Mouse (Mus musculus): ENCODE measurements around the gene Fam107b. TPM values are rescaled to one million over a fixed set of nuclear protein-coding genes. Genes with fewer than 3 reads are reported as not detected.

Fam107b gene
- 38.1 and 38.3 TPM in 2 replicates for polyA plus RNA-seq (2015; fragmentation: Nextera tagmentation; extraction: Ambion mirVana)

DNA sequence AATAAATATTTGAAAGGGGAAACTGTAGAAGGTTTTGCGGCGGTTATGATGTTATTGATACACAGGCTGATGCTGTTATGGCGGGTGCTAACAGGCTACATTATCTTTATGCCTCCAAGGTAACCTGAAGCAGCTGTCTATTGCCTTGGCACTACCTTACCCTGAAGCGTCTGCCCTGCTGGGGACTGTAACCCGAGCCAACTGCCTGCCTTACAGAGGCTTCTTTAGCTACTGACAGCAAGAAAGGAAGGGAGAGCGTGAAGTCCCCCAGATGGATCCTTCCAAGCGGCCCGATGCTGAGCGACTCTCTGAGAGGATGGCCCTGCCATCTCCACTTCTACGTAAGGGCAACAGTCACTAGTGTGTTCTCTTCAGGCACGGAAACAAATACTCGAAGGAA, at the start of gene Fam107b:
TSS of gene Fam107b (plus strand) at position 303 of the 400 bp plus-strand sequence.
- Histone ChIP-seq H3K27me3 (no peaks in the 10 kb centered on the region), H3K9ac (no peak within 1 kb of the TSS), H3K4me3 (no peak within 1 kb of the TSS), H3K9me3 (no peaks in the 10 kb centered on the region), H3K27ac (no peak within 1 kb of the TSS), H3K36me3 (no peaks in the 10 kb centered on the region), H3K4me2 (no peak within 1 kb of the TSS), H3K4me1 (no peaks in the 10 kb centered on the region)
- no peak for ATAC-seq (ENCODE audit: insufficient number of reproducible peaks, low FRiP score, low TSS enrichment, low read depth)
- 63% methylated on average over 12 of the region's 12 CpGs for WGBS

- no peak for ATAC-seq (ENCODE audit: insufficient number of reproducible peaks, low FRiP score, low TSS enrichment, low read depth)
- H3K4me1 ChIP-seq: no peaks in the 10 kb centered on the region
- H3K9ac ChIP-seq: no peak overlapping the region
- WGBS: 73% methylated on average over 4 of the region's 4 CpGs
- H3K4me2 ChIP-seq: no peak overlapping the region
- no peak overlapping the region for H3K27ac ChIP-seq
- no peaks in the 10 kb centered on the region for H3K9me3 ChIP-seq
- no peaks in the 10 kb centered on the region for H3K27me3 ChIP-seq
- H3K36me3 ChIP-seq: no peaks in the 10 kb centered on the region
- H3K4me3 ChIP-seq: no peak overlapping the region
Observed at GRCm38 (mm10) chr2:3522558-3522957, 47.7 kb upstream of the Fam107b start.

DNA sequence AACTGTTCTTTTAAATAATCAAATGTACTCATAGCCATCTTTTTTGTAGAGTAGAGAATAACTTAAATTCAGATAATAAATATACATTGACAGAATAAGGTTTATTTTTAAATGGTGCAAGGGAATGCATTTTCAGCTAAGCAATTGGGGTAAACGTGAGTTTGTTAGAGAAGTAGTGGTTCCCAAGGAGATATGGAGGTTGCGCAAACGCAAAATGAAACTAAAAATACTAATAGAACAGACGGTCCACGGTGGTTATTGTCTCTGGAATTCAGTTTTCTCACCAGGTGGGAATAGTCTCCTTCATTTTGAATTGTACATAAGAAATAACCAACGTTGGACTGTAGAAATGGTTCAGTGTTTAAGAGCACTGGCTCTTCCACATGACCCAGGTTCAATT, 44.0 kb upstream of the Fam107b start:
- Histone ChIP-seq H3K36me3 (no peaks in the 10 kb centered on the region), H3K27ac (no peak overlapping the region), H3K9ac (no peak overlapping the region), H3K4me3 (no peak overlapping the region), H3K27me3 (no peaks in the 10 kb centered on the region), H3K4me1 (no peaks in the 10 kb centered on the region), H3K4me2 (no peak overlapping the region), H3K9me3 (no peaks in the 10 kb centered on the region)
- 79% methylated on average over 6 of the region's 6 CpGs for whole genome bisulfite sequencing
- no peak for ATAC-seq (ENCODE audit: insufficient number of reproducible peaks, low FRiP score, low TSS enrichment, low read depth)

DNA sequence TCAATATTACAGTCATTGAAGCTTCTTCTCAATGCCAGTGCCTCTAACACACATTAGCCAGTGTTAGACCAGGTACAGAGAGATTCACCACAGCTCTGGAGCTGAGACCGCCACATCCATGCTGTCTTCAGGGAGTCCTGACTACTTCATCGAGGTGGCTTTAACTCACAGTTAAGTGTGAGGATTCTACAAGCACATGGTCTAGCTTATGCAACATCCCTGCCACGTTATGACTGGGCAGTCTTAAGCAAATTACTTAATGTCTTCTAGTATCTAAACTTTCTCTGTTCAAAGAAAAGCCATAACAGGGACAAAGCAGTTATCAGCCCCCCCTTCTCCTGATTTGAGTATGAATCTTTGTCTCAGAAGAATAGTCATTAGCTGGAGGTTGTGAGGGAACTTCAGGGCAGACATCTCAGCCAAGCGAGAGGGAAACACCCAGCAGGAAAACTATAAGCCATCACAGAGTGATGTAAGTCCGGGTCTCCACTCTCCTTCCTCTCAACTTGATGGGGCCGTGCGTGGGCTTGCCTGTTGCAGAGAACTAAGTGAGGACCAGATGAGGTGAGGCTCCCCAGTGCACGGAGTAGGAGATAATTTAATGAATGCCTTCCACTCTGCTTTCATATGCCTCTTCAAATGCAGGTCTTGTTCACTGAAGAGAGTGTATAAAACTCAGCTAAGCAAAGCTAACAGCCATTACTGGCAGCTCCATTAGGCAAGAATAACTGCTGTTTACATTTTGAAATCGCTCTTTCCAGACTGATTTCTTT, 28.8 kb upstream of the Fam107b start:
- no peak overlapping the region for H3K27ac ChIP-seq
- H3K4me2 ChIP-seq: no peak overlapping the region
- H3K4me1 ChIP-seq: no peaks in the 10 kb centered on the region
- H3K4me3 ChIP-seq: no peak overlapping the region
- 61% methylated on average over 9 of the region's 9 CpGs for WGBS
- no peaks in the 10 kb centered on the region for H3K36me3 ChIP-seq
- H3K27me3 ChIP-seq: no peaks in the 10 kb centered on the region
- H3K9me3 ChIP-seq: no peaks in the 10 kb centered on the region
- no peak overlapping the region for H3K9ac ChIP-seq
- no peak for ATAC-seq (ENCODE audit: insufficient number of reproducible peaks, low FRiP score, low TSS enrichment, low read depth)

DNA sequence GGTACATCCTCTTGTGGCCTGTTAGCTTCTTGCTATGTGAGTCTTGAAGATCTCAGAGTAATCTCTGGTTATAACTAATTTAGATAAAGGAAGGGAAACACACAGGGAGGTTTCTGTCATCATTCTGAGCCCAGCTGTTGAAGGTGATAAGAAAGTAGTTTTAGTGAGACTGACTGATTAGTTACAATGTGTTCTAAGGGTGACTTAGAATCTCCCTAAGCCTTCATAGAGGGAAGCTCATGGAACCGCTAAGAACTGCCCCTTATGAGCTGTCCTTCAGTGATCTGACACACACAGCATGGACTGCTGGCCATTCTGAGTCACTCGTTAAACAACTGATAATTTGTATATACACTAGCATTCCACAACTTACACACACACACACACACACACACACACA, 24.2 kb upstream of the Fam107b start:
- no peaks in the 10 kb centered on the region for H3K36me3 ChIP-seq
- H3K4me2 ChIP-seq: no peak overlapping the region
- ATAC-seq (ENCODE audit: insufficient number of reproducible peaks, low FRiP score, low TSS enrichment, low read depth): no peak
- no peak overlapping the region for H3K27ac ChIP-seq
- WGBS: 63% methylated on average over 2 of the region's 2 CpGs
- no peaks in the 10 kb centered on the region for H3K9me3 ChIP-seq
- H3K4me3 ChIP-seq: no peak overlapping the region
- no peak overlapping the region for H3K9ac ChIP-seq
- H3K27me3 ChIP-seq: no peaks in the 10 kb centered on the region
- no peaks in the 10 kb centered on the region for H3K4me1 ChIP-seq

DNA sequence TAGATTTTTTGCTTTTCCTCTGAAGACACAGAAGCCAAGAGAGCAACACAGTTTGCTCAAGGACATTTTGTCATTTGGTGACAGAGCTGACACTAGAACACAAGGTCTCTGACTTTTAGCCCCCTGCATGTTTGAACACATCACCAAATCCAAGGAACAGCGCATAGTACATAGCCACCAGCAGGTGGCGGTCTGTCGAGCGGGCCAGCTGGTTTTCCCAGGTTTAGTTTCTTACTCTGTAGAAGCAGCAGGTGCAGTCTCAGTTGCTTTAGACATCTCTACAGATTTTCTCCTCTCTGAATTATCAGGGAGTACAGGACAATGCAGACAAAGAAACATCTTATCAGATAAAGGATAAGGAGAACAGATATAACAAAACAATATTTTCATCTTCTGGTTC, 23.7 kb upstream of the Fam107b start:
- under 1% methylated on average over 4 of the region's 4 CpGs for WGBS
- no peak overlapping the region for H3K4me2 ChIP-seq
- H3K27ac ChIP-seq: no peak overlapping the region
- H3K27me3 ChIP-seq: no peaks in the 10 kb centered on the region
- H3K36me3 ChIP-seq: no peaks in the 10 kb centered on the region
- no peak overlapping the region for H3K9ac ChIP-seq
- no peaks in the 10 kb centered on the region for H3K9me3 ChIP-seq
- H3K4me1 ChIP-seq: no peaks in the 10 kb centered on the region
- H3K4me3 ChIP-seq: no peak overlapping the region
- no peak for ATAC-seq (ENCODE audit: insufficient number of reproducible peaks, low FRiP score, low TSS enrichment, low read depth)

GRCm38 (mm10) chr2:3570606-3571005, 318 bp downstream of the Fam107b start:
- Histone ChIP-seq H3K4me1 (no peaks in the 10 kb centered on the region), H3K9ac (no peak overlapping the region), H3K36me3 (no peaks in the 10 kb centered on the region), H3K4me2 (no peak overlapping the region), H3K27ac (no peak overlapping the region), H3K9me3 (no peaks in the 10 kb centered on the region), H3K4me3 (no peak overlapping the region), H3K27me3 (no peaks in the 10 kb centered on the region)
- no peak for ATAC-seq (ENCODE audit: insufficient number of reproducible peaks, low FRiP score, low TSS enrichment, low read depth)
- 79% methylated on average over 11 of the region's 11 CpGs for WGBS

- no peaks in the 10 kb centered on the region for H3K27me3 ChIP-seq
Observed at GRCm38 (mm10) chr2:3573883-3574282, 3.6 kb downstream of the Fam107b start.

DNA sequence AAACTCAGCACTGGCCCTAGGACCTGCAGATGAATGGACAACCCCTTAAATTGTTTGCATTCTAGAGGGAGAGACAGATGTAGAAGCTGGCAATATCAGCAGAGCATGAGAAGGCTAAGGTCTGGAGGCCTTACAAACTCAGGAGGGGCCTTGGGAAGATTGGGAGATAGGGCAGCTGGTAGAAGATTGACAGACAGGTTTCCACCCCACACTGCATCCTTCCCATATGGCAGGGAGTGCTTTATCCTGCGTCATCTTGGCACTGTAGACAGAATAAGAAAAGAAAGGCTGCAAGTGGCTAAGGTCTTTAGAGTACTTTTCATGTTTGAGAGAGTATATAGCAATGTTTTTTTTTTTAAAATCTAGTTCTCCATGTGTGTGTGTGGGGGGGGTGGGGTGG, 4.9 kb downstream of the Fam107b start:
- Histone ChIP-seq H3K9me3 (no peaks in the 10 kb centered on the region), H3K4me1 (peaks cover 11% of the 10 kb centered on the region), H3K27ac (no peak overlapping the region), H3K9ac (no peak overlapping the region), H3K36me3 (no peaks in the 10 kb centered on the region), H3K27me3 (no peaks in the 10 kb centered on the region), H3K4me3 (no peak overlapping the region), H3K4me2 (no peak overlapping the region)
- no peak for ATAC-seq (ENCODE audit: insufficient number of reproducible peaks, low FRiP score, low TSS enrichment, low read depth)
- 88% methylated on average over 1 of the region's 1 CpGs for WGBS

More at GRCm38 (mm10) chr2:3573883-3574282, 3.6 kb downstream of the Fam107b start:
- H3K9me3 ChIP-seq: no peaks in the 10 kb centered on the region
- H3K36me3 ChIP-seq: no peaks in the 10 kb centered on the region
- no peak overlapping the region for H3K9ac ChIP-seq
- no peak overlapping the region for H3K4me3 ChIP-seq
- WGBS: 76% methylated on average over 7 of the region's 7 CpGs
- no peak overlapping the region for H3K4me2 ChIP-seq
- peaks cover 6% of the 10 kb centered on the region for H3K4me1 ChIP-seq
- H3K27ac ChIP-seq: no peak overlapping the region
- no peak for ATAC-seq (ENCODE audit: insufficient number of reproducible peaks, low FRiP score, low TSS enrichment, low read depth)

DNA sequence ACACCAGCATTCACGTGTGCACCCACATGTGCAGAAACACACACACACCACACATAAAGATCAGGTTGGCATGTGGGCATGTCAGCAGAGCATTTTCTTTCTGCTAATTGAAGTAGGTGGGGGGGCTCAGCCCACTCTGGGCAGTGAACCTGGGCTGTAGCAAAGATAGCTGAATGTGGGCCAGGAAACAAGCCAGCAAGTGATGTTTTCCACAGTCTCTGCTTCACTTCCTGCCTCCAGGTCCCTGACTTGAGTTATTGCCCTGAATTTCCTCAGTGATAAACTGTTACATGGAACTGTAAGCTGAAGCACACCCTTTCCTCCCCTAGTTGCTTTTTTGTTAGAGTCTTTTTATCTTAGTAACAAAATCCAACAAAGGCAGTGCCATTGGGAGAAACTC, 6.1 kb downstream of the Fam107b start:
- no peak for ATAC-seq (ENCODE audit: insufficient number of reproducible peaks, low FRiP score, low TSS enrichment, low read depth)
- WGBS: 70% methylated on average over 1 of the region's 1 CpGs

DNA sequence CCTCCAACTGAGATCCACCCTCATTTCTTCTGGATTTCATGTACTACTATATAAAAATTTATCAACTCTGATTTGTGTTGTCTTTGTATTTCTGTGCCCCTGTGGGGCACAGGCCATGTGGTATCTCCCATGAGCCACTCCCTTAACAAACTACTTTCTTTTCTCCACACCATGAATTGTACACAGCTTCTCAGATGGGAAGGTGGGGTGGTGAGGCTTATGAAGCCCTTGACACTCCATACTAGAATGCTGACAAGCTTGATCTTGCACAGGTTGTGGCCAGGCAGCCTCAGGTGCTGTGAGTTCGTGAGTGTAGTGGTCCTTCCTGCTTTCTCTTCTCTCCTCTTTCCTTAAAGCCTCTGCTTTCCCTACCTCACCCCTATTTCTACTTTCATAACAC, 6.9 kb downstream of the Fam107b start:
- H3K27me3 ChIP-seq: no peaks in the 10 kb centered on the region
- H3K9ac ChIP-seq: no peak overlapping the region
- no peaks in the 10 kb centered on the region for H3K9me3 ChIP-seq
- no peak overlapping the region for H3K27ac ChIP-seq
- no peak overlapping the region for H3K4me2 ChIP-seq
- no peak for ATAC-seq (ENCODE audit: insufficient number of reproducible peaks, low FRiP score, low TSS enrichment, low read depth)
- H3K4me1 ChIP-seq: peaks cover 11% of the 10 kb centered on the region
- H3K36me3 ChIP-seq: no peaks in the 10 kb centered on the region
- H3K4me3 ChIP-seq: no peak overlapping the region
- WGBS: 68% methylated on average over 1 of the region's 1 CpGs

More for the DNA sequence above, 6.1 kb downstream of the Fam107b start:
- Histone ChIP-seq H3K27ac (no peak overlapping the region), H3K9ac (no peak overlapping the region), H3K36me3 (no peaks in the 10 kb centered on the region), H3K27me3 (no peaks in the 10 kb centered on the region), H3K4me3 (no peak overlapping the region), H3K4me1 (peaks cover 11% of the 10 kb centered on the region), H3K9me3 (no peaks in the 10 kb centered on the region), H3K4me2 (no peak overlapping the region)

GRCm38 (mm10) chr2:3578180-3578902, 8.1 kb downstream of the Fam107b start:
- Histone ChIP-seq H3K9me3 (no peaks in the 10 kb centered on the region), H3K27me3 (no peaks in the 10 kb centered on the region), H3K4me3 (no peak overlapping the region), H3K9ac (no peak overlapping the region), H3K36me3 (no peaks in the 10 kb centered on the region), H3K27ac (peak overlapping the region; percentile 79), H3K4me2 (no peak overlapping the region), H3K4me1 (peaks cover 11% of the 10 kb centered on the region)
- WGBS: 38% methylated on average over 8 of the region's 8 CpGs
- ATAC-seq (ENCODE audit: insufficient number of reproducible peaks, low FRiP score, low TSS enrichment, low read depth): peak; percentile 74; the same call in 1 of the 2 replicates

Measured in limb, embryonic 15.5 days (tissue).